Mouse (Mus musculus): ENCODE data around the gene Gbf1.
A peak's percentile ranks its signal among the peaks of the same experiment; 100 is the strongest.

DNA sequence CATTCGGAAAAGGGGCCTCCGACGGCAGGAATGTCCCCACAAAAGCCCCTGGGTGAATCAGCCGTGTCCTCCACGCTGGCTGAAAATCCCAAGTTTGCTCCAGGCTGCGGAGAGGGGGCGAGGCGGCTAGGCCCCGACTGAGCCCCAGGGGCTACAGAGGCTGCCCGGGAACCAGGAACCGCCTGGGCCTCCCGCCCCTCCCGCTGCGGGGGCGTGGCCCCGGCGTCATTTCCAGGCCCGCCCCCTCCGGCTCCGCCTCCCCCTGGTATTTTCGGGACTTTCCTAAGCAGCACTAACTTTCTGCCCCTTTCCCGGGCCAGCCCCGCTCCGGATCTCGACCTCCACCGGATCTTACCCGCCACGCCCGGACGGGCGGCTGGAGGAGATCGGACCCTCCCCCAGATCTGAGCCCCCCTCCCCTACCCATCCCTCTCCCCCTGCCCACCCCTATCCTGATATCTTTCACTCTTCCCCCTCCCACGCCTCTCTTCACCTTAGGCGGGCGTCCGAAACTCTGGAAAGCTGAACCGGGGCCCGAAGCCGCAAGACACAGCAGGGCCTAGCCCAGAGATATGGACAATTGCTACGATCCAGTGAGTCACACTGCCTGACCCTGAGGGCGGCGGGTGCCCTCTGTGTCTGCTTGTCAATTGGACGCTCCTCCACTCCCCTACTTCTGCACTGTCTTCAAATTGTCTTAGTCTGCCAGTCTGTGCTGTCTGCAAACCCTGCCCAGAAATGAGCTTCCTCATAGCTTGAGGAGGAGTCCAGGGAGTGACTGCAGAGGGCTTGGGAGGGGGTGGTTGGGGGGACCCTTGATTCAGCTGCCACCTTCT, 153.3 kb downstream of the Gbf1 start:
- TF ChIP-seq POLR2A (IDR thresholded peaks at IDR 0.05; ENCODE audit: extremely low read depth, insufficient read depth, low read length), result peak; percentile 57; the same call in 1 of the 2 replicates
- TF ChIP-seq CTCF (IDR thresholded peaks at IDR 0.05; ENCODE audit: low read depth, low read length), result no peak

All from liver, adult 2 months (tissue).